Mouse (Mus musculus): ENCODE data around the gene Gstp2.

Gene Gstp2

GRCm38 (mm10) chr19:4005971-4006370 is 39.9 kb downstream of the Gstp2 start:
- no peak for DNase-seq (ENCODE audit: low spot score)

DNA sequence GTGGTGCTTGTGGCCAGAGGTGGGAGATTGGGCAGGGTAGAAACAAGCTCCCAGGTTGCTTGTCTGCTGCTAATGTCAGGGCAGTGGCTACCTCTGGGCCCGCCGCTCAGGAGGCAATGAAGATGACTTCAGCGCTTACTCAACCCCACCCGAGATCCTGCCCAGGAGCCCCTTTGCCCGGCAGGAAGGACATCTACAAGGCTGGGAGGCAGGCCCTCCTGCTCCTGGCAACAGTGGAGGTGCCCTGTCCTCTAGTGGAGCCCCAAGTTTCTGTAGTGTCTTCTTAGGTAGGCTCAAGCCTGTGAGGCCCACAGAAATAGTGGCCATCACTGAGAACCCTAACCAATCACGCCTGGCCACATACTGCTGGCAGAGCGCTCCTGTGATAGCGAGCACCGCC is 40.7 kb downstream of the Gstp2 start:
- no peak for DNase-seq (ENCODE audit: low spot score)

- no peak for DNase-seq (ENCODE audit: low spot score)
Measured at GRCm38 (mm10) chr19:4004331-4004730, 41.5 kb downstream of the Gstp2 start.

DNA sequence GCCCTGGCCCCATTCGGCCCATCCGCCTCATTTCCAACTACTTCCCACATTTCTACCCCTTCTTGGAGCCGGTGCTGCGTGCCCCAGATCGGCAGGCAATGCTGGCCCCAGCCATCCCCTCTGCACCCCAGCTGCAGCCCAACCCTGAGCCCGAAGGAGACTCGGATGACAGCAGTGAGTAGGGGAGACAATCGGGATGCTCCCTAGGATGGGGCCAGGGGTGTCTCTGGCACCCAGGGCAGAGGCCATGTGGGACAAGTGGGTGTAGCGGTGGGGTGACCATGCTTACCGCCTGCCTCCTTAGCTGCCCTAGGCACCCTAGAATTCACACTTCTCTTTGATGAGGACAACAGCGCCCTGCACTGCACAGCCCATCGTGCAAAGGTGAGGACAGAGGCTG is 42.2 kb downstream of the Gstp2 start:
- DNase-seq (ENCODE audit: low spot score): no peak

DNA sequence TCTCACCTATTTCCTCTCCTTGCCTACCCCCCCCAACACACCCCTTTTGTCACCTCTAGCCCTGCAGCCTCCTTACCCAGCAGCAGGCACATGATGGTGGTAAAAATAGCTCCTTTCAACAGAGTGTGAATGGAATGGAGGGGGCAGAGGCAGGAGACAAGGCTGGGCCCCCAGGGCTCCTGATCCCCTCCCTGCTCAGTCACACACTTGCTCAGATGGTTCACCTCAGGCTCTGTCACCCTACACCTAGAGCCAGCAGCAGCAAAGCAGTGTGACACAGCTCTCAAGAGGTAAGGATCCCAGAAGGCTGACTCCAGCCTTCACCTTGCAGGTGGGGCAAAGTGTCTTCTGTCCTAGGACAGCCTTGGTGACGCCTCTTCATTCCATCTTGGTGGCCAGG is 42.7 kb downstream of the Gstp2 start, which contains the start of gene Doc2g:
TSS of gene Doc2g (plus strand) at position 202 of the 400 bp plus-strand sequence.
- no peak for DNase-seq (ENCODE audit: low spot score)

DNA sequence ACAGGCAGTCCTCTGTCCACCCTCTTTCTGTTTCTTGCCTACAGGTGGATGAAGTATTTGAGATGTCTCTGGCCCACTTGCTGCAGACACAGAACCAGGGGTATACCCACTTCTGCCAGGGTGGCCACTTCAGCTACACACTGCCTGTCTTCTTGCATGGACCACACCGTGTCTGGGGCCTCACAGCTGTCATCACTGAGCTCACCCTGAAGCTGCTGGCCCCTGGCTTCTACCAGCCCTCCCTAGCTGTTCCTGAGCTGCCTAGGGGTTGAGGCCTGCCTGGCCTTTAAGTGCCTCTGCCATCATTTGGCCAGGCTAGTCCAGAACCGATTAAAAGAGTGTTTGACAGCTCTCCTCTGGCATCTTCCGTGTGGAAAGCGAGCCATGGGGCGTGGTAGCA is 44.1 kb downstream of the Gstp2 start:
- DNase-seq (ENCODE audit: low spot score): no peak

DNA sequence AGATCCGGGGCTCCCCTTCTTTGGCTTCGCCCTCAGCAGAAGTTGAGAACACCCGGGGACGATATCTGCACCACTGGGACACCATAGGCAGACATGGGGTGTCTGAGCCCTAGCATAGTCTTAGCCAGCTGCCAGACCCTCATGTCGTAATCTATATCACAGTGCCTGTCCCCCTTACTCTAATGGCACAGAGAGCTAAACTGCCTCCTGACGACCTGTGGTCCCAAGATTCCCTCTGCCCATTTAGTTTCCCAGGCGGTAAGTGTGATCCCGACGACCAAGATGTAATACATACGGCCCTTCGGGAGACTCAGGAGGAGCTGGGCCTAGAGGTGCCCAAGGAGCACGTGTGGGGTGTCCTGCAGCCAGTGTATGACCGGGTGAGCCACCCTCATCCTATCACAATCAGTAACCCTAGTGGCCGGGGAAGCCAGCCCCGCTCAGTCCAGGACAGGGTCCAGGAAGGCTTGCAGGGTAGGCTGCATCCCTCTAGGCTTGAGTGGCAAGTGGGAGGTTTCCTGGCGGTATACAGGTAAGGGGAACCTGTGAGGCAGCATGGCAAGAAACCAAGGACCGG is 44.8 kb downstream of the Gstp2 start:
- no peak for DNase-seq (ENCODE audit: low spot score)

- peak; percentile 96 for DNase-seq (ENCODE audit: low spot score)
Measured at GRCm38 (mm10) chr19:4000119-4000900, 45.5 kb downstream of the Gstp2 start, which contains the start of the genes Nudt8 and Gm49405. Nudt8 (plus strand) TSS chr19:4000580. Gm49405 (plus strand) TSS chr19:4000626.

DNA sequence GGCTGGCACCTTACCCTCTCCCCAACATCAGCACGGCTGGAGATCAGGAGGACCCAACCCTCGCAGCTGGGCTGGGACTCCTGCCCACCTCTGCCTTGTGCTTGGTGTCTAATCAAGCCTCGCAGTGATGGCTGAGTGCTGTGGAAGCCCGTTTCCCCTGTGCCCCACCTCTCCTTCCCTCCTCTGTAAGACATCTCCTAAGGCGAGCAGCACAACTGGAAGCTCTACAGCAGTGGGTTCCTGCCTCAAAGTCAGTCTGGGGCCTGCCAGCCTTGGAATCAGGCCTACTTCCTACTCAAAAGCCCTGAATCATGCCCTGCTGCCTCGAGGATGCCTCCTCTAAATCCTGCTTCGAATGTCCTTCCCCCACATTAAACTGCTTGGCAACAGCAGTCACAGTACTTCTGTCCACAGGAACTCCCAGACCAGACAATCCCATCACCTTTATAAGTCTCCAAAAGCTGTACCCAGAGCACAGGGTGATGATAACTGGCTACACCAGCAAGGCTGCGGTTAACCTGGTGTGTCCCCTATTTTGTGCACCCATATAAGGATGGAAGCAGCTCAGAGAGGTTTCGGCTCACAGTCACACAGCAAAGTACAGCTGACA is 46.6 kb downstream of the Gstp2 start:
- DNase-seq (ENCODE audit: low spot score): no peak

GRCm38 (mm10) chr19:3998335-3998734 is 47.5 kb downstream of the Gstp2 start:
- no peak for DNase-seq (ENCODE audit: low spot score)

GRCm38 (mm10) chr19:3997231-3997630 is 48.6 kb downstream of the Gstp2 start:
- DNase-seq (ENCODE audit: low spot score): no peak

GRCm38 (mm10) chr19:3996747-3997146 is 49.1 kb downstream of the Gstp2 start:
- no peak for DNase-seq (ENCODE audit: low spot score)

GRCm38 (mm10) chr19:3996106-3996505 is 49.7 kb downstream of the Gstp2 start:
- no peak for DNase-seq (ENCODE audit: low spot score)

GRCm38 (mm10) chr19:3995505-3995904 is 50.3 kb downstream of the Gstp2 start:
- no peak for DNase-seq (ENCODE audit: low spot score)

DNA sequence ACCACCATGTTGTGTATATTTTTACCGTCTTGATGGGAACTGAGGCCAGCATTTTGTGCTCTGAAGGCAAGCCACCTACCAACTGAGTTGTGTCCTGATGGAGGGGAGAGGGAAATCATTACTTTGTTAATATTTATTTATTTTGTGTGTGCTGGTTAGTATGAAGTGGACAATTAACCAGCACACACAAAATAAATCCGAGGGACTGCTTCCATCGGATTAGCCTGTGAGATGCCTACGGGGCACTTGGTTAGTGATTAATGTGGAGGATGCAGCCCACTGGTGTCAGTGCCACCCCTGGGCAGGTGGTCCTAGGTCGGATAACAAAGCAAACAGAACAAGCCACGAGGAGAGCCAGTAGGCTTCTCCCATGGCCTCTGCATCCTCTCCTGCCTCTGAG is 50.9 kb downstream of the Gstp2 start:
- no peak for DNase-seq (ENCODE audit: low spot score)

DNA sequence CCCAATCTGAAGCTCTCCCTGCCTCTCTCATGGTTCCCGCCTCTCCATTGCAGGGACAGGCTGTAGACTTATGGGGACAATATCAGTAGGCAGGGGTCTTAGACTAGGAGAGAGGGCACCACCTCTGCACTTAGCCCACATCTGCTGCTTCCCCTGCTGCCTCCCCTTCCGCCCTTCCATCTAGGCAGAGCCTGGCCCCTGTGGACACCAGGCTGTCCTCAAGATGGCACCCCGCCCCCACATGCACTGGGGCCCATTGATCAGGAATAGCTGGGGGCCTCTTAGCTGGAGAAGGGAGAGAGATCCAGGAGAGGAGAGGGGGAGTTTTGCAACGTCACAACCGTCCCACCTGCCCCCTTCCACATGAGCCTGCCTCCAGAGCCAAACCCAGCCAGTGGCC is 53.4 kb downstream of the Gstp2 start, which contains the start of gene Tbx10:
TSS of gene Tbx10 (plus strand) at position 337 of the 400 bp plus-strand sequence.
- DNase-seq (ENCODE audit: low spot score): no peak

GRCm38 (mm10) chr19:3991966-3992365 is 53.9 kb downstream of the Gstp2 start:
- DNase-seq (ENCODE audit: low spot score): no peak

- DNase-seq (ENCODE audit: low spot score): no peak
Measured at GRCm38 (mm10) chr19:3991562-3991961, 54.3 kb downstream of the Gstp2 start.

- DNase-seq (ENCODE audit: low spot score): no peak
Measured at GRCm38 (mm10) chr19:3990804-3991203, 55.0 kb downstream of the Gstp2 start.
